Mouse (Mus musculus): Measurements from ENCODE around the gene Gpx3.
"Not testable (repeated sequence)": the region's sequence is repeated elsewhere in the genome, so short reads cannot be mapped to it uniquely, and the experiment has no call there.

Gene Gpx3

GRCm38 (mm10) chr11:54939501-54939900 is 37.2 kb downstream of the Gpx3 start:
- CTCF ChIA-PET = interaction anchor here in 2 of 4 experiments (0.7 to 2.3 kb wide), 5 partner anchors 9 to 49 kb away, joined by 3 to 6 read pairs (median 5); no protein-coding TSS in a partner anchor
- POLR2A ChIA-PET = interaction anchor here in 2 of 4 experiments (0.6 to 6.6 kb wide), 8 partner anchors 9 to 385 kb away, joined by 3 to 92 read pairs (median 4); no protein-coding TSS in a partner anchor

- ChIA-PET POLR2A (interaction anchor here in 2 of 4 experiments (0.6 to 6.6 kb wide), 7 partner anchors 11 to 71 kb away, joined by 3 to 92 read pairs (median 4); partner anchors contain the start of gene Tnip1 (in 1 of the 2)), CTCF (interaction anchor here in 2 of 4 experiments (1.0 to 2.3 kb wide), 4 partner anchors 10 to 48 kb away, joined by 4 to 6 read pairs (median 6); no protein-coding TSS in a partner anchor)
Measured at GRCm38 (mm10) chr11:54940056-54940455, 37.8 kb downstream of the Gpx3 start.

- ChIA-PET POLR2A (interaction anchor here in 3 of 4 experiments (0.9 to 6.6 kb wide), 17 partner anchors 9 to 84 kb away, joined by 3 to 92 read pairs (median 4); partner anchors contain the start of genes Lyrm7 (in 2 of the 3) and Tnip1 (in 2 of the 3)), CTCF (interaction anchor here in 1 of 4 experiments (0.5 to 2.9 kb wide), 3 partner anchors 14 to 48 kb away, joined by 3 to 13 read pairs (median 3); no protein-coding TSS in a partner anchor)
Measured at GRCm38 (mm10) chr11:54944702-54945101, 42.4 kb downstream of the Gpx3 start.

GRCm38 (mm10) chr11:54949717-54950116 is 47.5 kb downstream of the Gpx3 start:
- ChIA-PET POLR2A (interaction anchor here in 2 of 4 experiments (0.5 to 3.8 kb wide), 10 partner anchors 7 to 89 kb away, joined by 3 to 39 read pairs (median 6); partner anchors contain the start of genes Lyrm7 (in 1 of the 2) and Tnip1 (in 1 of the 2)), CTCF (interaction anchor here in 1 of 4 experiments (0.7 kb wide), 1 partner anchor 236 kb away, joined by 13 read pairs; no protein-coding TSS in a partner anchor)

GRCm38 (mm10) chr11:54950684-54951083 is 48.4 kb downstream of the Gpx3 start:
- ChIA-PET CTCF (no interaction called here), POLR2A (interaction anchor here in 2 of 4 experiments (0.6 to 5.8 kb wide), 8 partner anchors 8 to 90 kb away, joined by 3 to 55 read pairs (median 11); partner anchors contain the start of genes Tnip1 (in 2 of the 2) and Lyrm7 (in 1 of the 2))

- POLR2A ChIA-PET = interaction anchor here in 3 of 4 experiments (0.5 to 5.8 kb wide), 17 partner anchors 9 to 517 kb away, joined by 3 to 92 read pairs (median 9); partner anchors contain the start of genes Tnip1 (in 3 of the 3) and G3bp1 (in 1 of the 3)
- CTCF ChIA-PET = interaction anchor here in 1 of 4 experiments (0.6 to 1.0 kb wide), 2 partner anchors 11 to 50 kb away, joined by 3 read pairs; partner anchors contain the start of gene Gpx3
Measured at GRCm38 (mm10) chr11:54952651-54953050, 50.4 kb downstream of the Gpx3 start.

- POLR2A ChIA-PET = interaction anchor here in 3 of 4 experiments (0.7 to 5.8 kb wide), 35 partner anchors 8 to 515 kb away, joined by 3 to 92 read pairs (median 4); partner anchors contain the start of genes Tnip1 (in 3 of the 3), Cdc42se2 (in 2 of the 3), G3bp1 (in 1 of the 3) and Gm2a (in 1 of the 3)
Measured at GRCm38 (mm10) chr11:54953993-54954446, 51.8 kb downstream of the Gpx3 start.

GRCm38 (mm10) chr11:54954716-54955115 is 52.5 kb downstream of the Gpx3 start:
- CTCF ChIA-PET = interaction anchor here in 3 of 4 experiments (0.7 to 1.4 kb wide), 6 partner anchors 12 to 44 kb away, joined by 3 to 5 read pairs (median 4); no protein-coding TSS in a partner anchor
- POLR2A ChIA-PET = interaction anchor here (0.6 to 5.8 kb wide), 30 partner anchors 7 to 515 kb away, joined by 3 to 92 read pairs (median 6); partner anchors contain the start of genes Tnip1 (in 3 of the 4), Cdc42se2 (in 1 of the 4), G3bp1 (in 1 of the 4) and Gm2a (in 1 of the 4)

More at GRCm38 (mm10) chr11:54953993-54954446, 51.8 kb downstream of the Gpx3 start:
- CTCF ChIA-PET = interaction anchor here in 3 of 4 experiments (1.0 to 1.5 kb wide), 8 partner anchors 11 to 45 kb away, joined by 3 to 5 read pairs (median 4); no protein-coding TSS in a partner anchor

- ChIA-PET CTCF (interaction anchor here in 2 of 4 experiments (0.6 to 1.3 kb wide), 6 partner anchors 18 to 132 kb away, joined by 3 to 4 read pairs (median 3); no protein-coding TSS in a partner anchor), POLR2A (interaction anchor here (0.6 to 5.8 kb wide), 42 partner anchors 7 to 644 kb away, joined by 3 to 92 read pairs (median 6); partner anchors contain the start of genes Cdc42se2 (in 2 of the 4), Lyrm7 (in 2 of the 4), Atox1 (in 1 of the 4) and Fnip1 (in 1 of the 4))
Measured at GRCm38 (mm10) chr11:54955400-54955734, 53.1 kb downstream of the Gpx3 start.

GRCm38 (mm10) chr11:54955735-54956480 is 53.7 kb downstream of the Gpx3 start:
- CTCF ChIA-PET = interaction anchor here in 3 of 4 experiments (0.5 to 1.1 kb wide), 8 partner anchors 14 to 131 kb away, joined by 3 read pairs; no protein-coding TSS in a partner anchor
- POLR2A ChIA-PET = interaction anchor here (0.6 to 5.8 kb wide), 46 partner anchors 8 to 644 kb away, joined by 3 to 92 read pairs (median 6); partner anchors contain the start of genes Cdc42se2 (in 3 of the 4), Lyrm7 (in 2 of the 4), Atox1 (in 1 of the 4) and Fnip1 (in 1 of the 4)

GRCm38 (mm10) chr11:54956912-54957311 is 54.7 kb downstream of the Gpx3 start:
- ChIA-PET CTCF (no interaction called here), POLR2A (interaction anchor here in 3 of 4 experiments (1.2 to 5.5 kb wide), 16 partner anchors 9 to 512 kb away, joined by 3 to 92 read pairs (median 8); partner anchors contain the start of genes Cdc42se2 (in 1 of the 3), G3bp1 (in 1 of the 3), Gm2a (in 1 of the 3) and Lyrm7 (in 1 of the 3))

- POLR2A ChIA-PET = interaction anchor here in 3 of 4 experiments (1.0 to 10.3 kb wide), 11 partner anchors 8 to 140 kb away, joined by 3 to 151 read pairs (median 24); partner anchors contain the start of gene Gm2a (in 1 of the 3)
- CTCF ChIA-PET = not testable (repeated sequence)
Measured at GRCm38 (mm10) chr11:54957708-54958107, 55.5 kb downstream of the Gpx3 start.

- POLR2A ChIA-PET = interaction anchor here (0.6 to 10.3 kb wide), 26 partner anchors 8 to 511 kb away, joined by 3 to 151 read pairs (median 5); partner anchors contain the start of genes Gm2a (in 2 of the 4), Cdc42se2 (in 1 of the 4) and G3bp1 (in 1 of the 4)
- CTCF ChIA-PET = interaction anchor here in 2 of 4 experiments (0.6 to 1.6 kb wide), 3 partner anchors 16 to 1985 kb away, joined by 3 to 7 read pairs (median 5); no protein-coding TSS in a partner anchor
Measured at GRCm38 (mm10) chr11:54958571-54959073, 56.4 kb downstream of the Gpx3 start.
